8 mouse cellular contexts compared by ENCODE assay signal in genomic region chrX:7765281-7765670, GRCm38 (mm10). TPM values are rescaled to one million over a fixed set of nuclear protein-coding genes. Genes with fewer than 3 reads are reported as not detected.
DNase-seq lines count a peak whose midpoint lies in the region; ATAC-seq and TF ChIP-seq lines count a peak whose summit lies in the region.

No protein-coding gene starts in this region.

- H3K9me3 ChIP-seq in hindbrain, embryonic 16.5 days (ENCODE audit: control insufficient read depth, low read length) = no peaks in the 10 kb centered on the region
- H3K9me3 ChIP-seq in midbrain, embryonic 13.5 days = no peaks in the 10 kb centered on the region; the same call in 1 of the 2 replicates

- no peaks in the 10 kb centered on the region for H3K27me3 ChIP-seq in kidney, adult 2 months (replicated peaks; ENCODE audit: control insufficient read depth, insufficient read depth, low read length)
- H3K27me3 ChIP-seq in hindbrain, embryonic 16.5 days (replicated peaks; ENCODE audit: control insufficient read depth, insufficient read depth, low read length) = no peaks in the 10 kb centered on the region
- no peaks in the 10 kb centered on the region for H3K27me3 ChIP-seq in midbrain, embryonic 13.5 days

- TF ChIP-seq CTCF in kidney, adult 2 months (conservative IDR thresholded peaks at IDR 0.05; ENCODE audit: insufficient read depth, insufficient read length, low read depth, low read length) = no peak
- TF ChIP-seq CTCF in cortical plate, adult 2 months (IDR thresholded peaks at IDR 0.05; ENCODE audit: extremely low read depth, insufficient read depth, low read length) = no peak

- no peaks in the 10 kb centered on the region for H3K36me3 ChIP-seq in kidney, adult 2 months (ENCODE audit: control insufficient read depth, insufficient read depth, low read length)
- peaks cover 2% of the 10 kb centered on the region; the same call in 1 of the 2 replicates for H3K36me3 ChIP-seq in hindbrain, embryonic 16.5 days (ENCODE audit: control insufficient read depth, insufficient read depth, low read length)
- peaks cover 23% of the 10 kb centered on the region for H3K36me3 ChIP-seq in midbrain, embryonic 13.5 days

- peak; percentile 1; the same call in 1 of the 2 replicates for ATAC-seq in hindbrain, embryonic 16.5 days
- no peak for ATAC-seq in midbrain, embryonic 13.5 days

- H3K4me1 ChIP-seq in kidney, adult 2 months (ENCODE audit: control insufficient read depth, insufficient read depth, low read length) = peaks cover 3% of the 10 kb centered on the region; the same call in 1 of the 2 replicates
- H3K4me1 ChIP-seq in cortical plate, adult 2 months (ENCODE audit: control insufficient read depth, insufficient read depth, low read length) = peaks cover 3% of the 10 kb centered on the region; the same call in 1 of the 2 replicates
- H3K4me1 ChIP-seq in hindbrain, embryonic 16.5 days (ENCODE audit: control insufficient read depth, insufficient read depth, low read depth, low read length) = peaks cover 12% of the 10 kb centered on the region
- peaks cover 27% of the 10 kb centered on the region for H3K4me1 ChIP-seq in midbrain, embryonic 13.5 days (replicated peaks)

- H3K4me2 ChIP-seq in hindbrain, embryonic 16.5 days (ENCODE audit: low read length) = peak overlapping the region; percentile 67
- peak overlapping the region; percentile 72 for H3K4me2 ChIP-seq in midbrain, embryonic 13.5 days (replicated peaks)

- peak overlapping the region; percentile 38 for H3K4me3 ChIP-seq in kidney, adult 2 months (ENCODE audit: insufficient read depth, low read depth, low read length)
- peak overlapping the region; percentile 63 for H3K4me3 ChIP-seq in cortical plate, adult 2 months (ENCODE audit: insufficient read depth, low read length)
- H3K4me3 ChIP-seq in hindbrain, embryonic 16.5 days (ENCODE audit: low read length) = peak overlapping the region; percentile 65
- H3K4me3 ChIP-seq in midbrain, embryonic 13.5 days (replicated peaks) = peak overlapping the region; percentile 65

- peak overlapping the region; percentile 1; the same call in 1 of the 2 replicates for H3K27ac ChIP-seq in kidney, adult 2 months (ENCODE audit: insufficient read depth, low read depth, low read length)
- no peak overlapping the region for H3K27ac ChIP-seq in cortical plate, adult 2 months (ENCODE audit: insufficient read depth, low read length)
- H3K27ac ChIP-seq in hindbrain, embryonic 16.5 days (ENCODE audit: low read depth, low read length) = no peak overlapping the region
- H3K27ac ChIP-seq in midbrain, embryonic 13.5 days = no peak overlapping the region

- no peak for DNase-seq in kidney, adult 2 months
- no peak for DNase-seq in kidney, postnatal 36 days
- DNase-seq in urinary bladder, postnatal 36 days (ENCODE audit: low spot score in 2 of 2) = no peak
- DNase-seq in yolk sac, embryonic 10.5 days (ENCODE audit: low spot score) = no peak
- DNase-seq in layer of hippocampus, postnatal 25 days (ENCODE audit: extremely low spot score in 1 of 2, low spot score in 1 of 2) = no peak

- TF ChIP-seq POLR2A in kidney, adult 2 months (IDR thresholded peaks at IDR 0.05; ENCODE audit: low read depth, low read length) = no peak
- no peak for TF ChIP-seq POLR2A in cortical plate, adult 2 months (IDR thresholded peaks at IDR 0.05; ENCODE audit: extremely low read depth, insufficient read depth, low read length)

- peak overlapping the region; percentile 41; the same call in 1 of the 2 replicates for H3K9ac ChIP-seq in hindbrain, embryonic 16.5 days (ENCODE audit: low read depth, low read length)
- H3K9ac ChIP-seq in midbrain, embryonic 13.5 days (replicated peaks) = peak overlapping the region; percentile 75

- WGBS in kidney, adult 2 months = 23% methylated on average over 13 of the region's 13 CpGs
- WGBS in hindbrain, embryonic 16.5 days = 16% methylated on average over 10 of the region's 13 CpGs
- WGBS in midbrain, embryonic 13.5 days = 20% methylated on average over 13 of the region's 13 CpGs

RNA-seq across cellular contexts. Expression of gene Tfe3, which starts 2.9 kb away (rescaled TPM):
- 18.8 and 20.1 TPM in 2 replicates for polyA plus RNA-seq in kidney, adult 2 months (2012; rRNA removed)
- 20.6 and 21.4 TPM in 2 replicates for polyA plus RNA-seq in cortical plate, adult 2 months (2012; rRNA removed)
- 20.4 and 25.3 TPM in 2 replicates for polyA plus RNA-seq in hindbrain, embryonic 16.5 days (2015; fragmentation: Nextera tagmentation; extraction: Ambion mirVana)
- polyA plus RNA-seq in midbrain, embryonic 13.5 days (2015; fragmentation: Nextera tagmentation; extraction: Ambion mirVana) = 25.3 and 30.4 TPM in 2 replicates
- 10 to 100 TPM; 28.7 to 33.5 TPM for total RNA-seq in layer of hippocampus, postnatal 25 days (2021)

RNA-seq across cellular contexts. Expression of gene Ccdc120, which starts 14.6 kb away (rescaled TPM):
- 8.3 and 14.1 TPM in 2 replicates for polyA plus RNA-seq in kidney, adult 2 months (2012; rRNA removed)
- polyA plus RNA-seq in cortical plate, adult 2 months (2012; rRNA removed) = 23.2 and 23.9 TPM in 2 replicates
- 52.8 and 55.8 TPM in 2 replicates for polyA plus RNA-seq in hindbrain, embryonic 16.5 days (2015; fragmentation: Nextera tagmentation; extraction: Ambion mirVana)
- 46.0 and 51.0 TPM in 2 replicates for polyA plus RNA-seq in midbrain, embryonic 13.5 days (2015; fragmentation: Nextera tagmentation; extraction: Ambion mirVana)
- 10 to 100 TPM; 17.0 to 20.9 TPM for total RNA-seq in layer of hippocampus, postnatal 25 days (2021)

RNA-seq across cellular contexts. Expression of gene Gripap1, which starts 24.3 kb away (rescaled TPM):
- polyA plus RNA-seq in kidney, adult 2 months (2012; rRNA removed) = 25.5 and 30.3 TPM in 2 replicates
- 106 and 115 TPM in 2 replicates for polyA plus RNA-seq in cortical plate, adult 2 months (2012; rRNA removed)
- 61.5 and 71.9 TPM in 2 replicates for polyA plus RNA-seq in hindbrain, embryonic 16.5 days (2015; fragmentation: Nextera tagmentation; extraction: Ambion mirVana)
- 76.5 and 81.7 TPM in 2 replicates for polyA plus RNA-seq in midbrain, embryonic 13.5 days (2015; fragmentation: Nextera tagmentation; extraction: Ambion mirVana)
- total RNA-seq in layer of hippocampus, postnatal 25 days (2021) = 100 to 1,000 TPM in 1 of 2 experiments, 10 to 100 TPM in 1; 87.8 to 116 TPM

RNA-seq across cellular contexts. Expression of gene Praf2, which starts 37.0 kb away (rescaled TPM):
- 33.8 and 40.9 TPM in 2 replicates for polyA plus RNA-seq in kidney, adult 2 months (2012; rRNA removed)
- 131 and 135 TPM in 2 replicates for polyA plus RNA-seq in cortical plate, adult 2 months (2012; rRNA removed)
- polyA plus RNA-seq in hindbrain, embryonic 16.5 days (2015; fragmentation: Nextera tagmentation; extraction: Ambion mirVana) = 143 and 144 TPM in 2 replicates
- polyA plus RNA-seq in midbrain, embryonic 13.5 days (2015; fragmentation: Nextera tagmentation; extraction: Ambion mirVana) = 110 and 111 TPM in 2 replicates
- total RNA-seq in layer of hippocampus, postnatal 25 days (2021) = 100 to 1,000 TPM; 100 to 109 TPM

RNA-seq across cellular contexts. Expression of gene Gm45208, which starts 43.2 kb away (rescaled TPM):
- 0.23 and 0.28 TPM in 2 replicates for polyA plus RNA-seq in kidney, adult 2 months (2012; rRNA removed)
- 0.46 TPM in 1 of 2 replicates, not detected in the other for polyA plus RNA-seq in cortical plate, adult 2 months (2012; rRNA removed)
- polyA plus RNA-seq in hindbrain, embryonic 16.5 days (2015; fragmentation: Nextera tagmentation; extraction: Ambion mirVana) = not detected in 2 replicates
- polyA plus RNA-seq in midbrain, embryonic 13.5 days (2015; fragmentation: Nextera tagmentation; extraction: Ambion mirVana) = not detected in 2 replicates
- total RNA-seq in layer of hippocampus, postnatal 25 days (2021) = not detected
